Mouse (Mus musculus) liver, embryonic 13.5 days (tissue): ENCODE results near the gene Morn4. TPM values are rescaled to one million over a fixed set of nuclear protein-coding genes. Genes with fewer than 3 reads are reported as not detected.
"Not testable (repeated sequence)": the region's sequence is repeated elsewhere in the genome, so short reads cannot be mapped to it uniquely, and the experiment has no call there.

Source experiments
- ATAC-seq: fragments of 200-750 bp; cut with Nextera tagmentation; 2 replicates; pipeline ENCODE4 v1.8.0; 2017; ENCODE audit warnings: low read depth, mild to moderate bottlenecking, moderate number of reproducible peaks, moderate library complexity
- DNase-seq: peaks from one replicate; pipeline ENCODE4 v3.0.0; 2022
- H3K27ac ChIP-seq: fragments of 300-500 bp; sonication (generic); 2 replicates; pipeline ENCODE4 v1.5.1; 2015; ENCODE audit warnings: moderate library complexity, mild to moderate bottlenecking, inconsistent platforms
- H3K27me3 ChIP-seq: fragments of 300-500 bp; sonication (generic); 2 replicates; pipeline ENCODE4 v1.6.1; 2015; ENCODE audit warnings: mild to moderate bottlenecking, inconsistent platforms
- H3K36me3 ChIP-seq: fragments of 300-500 bp; sonication (generic); 2 replicates; pipeline ENCODE4 v1.6.1; 2015; ENCODE audit warnings: mild to moderate bottlenecking, inconsistent platforms
- H3K4me1 ChIP-seq: fragments of 300-500 bp; sonication (generic); replicated peaks from 2 replicates; pipeline ENCODE4 v1.6.1; 2015; ENCODE audit warnings: inconsistent platforms
- H3K4me2 ChIP-seq: fragments of 300-500 bp; sonication (generic); 2 replicates; pipeline ENCODE4 v1.6.1; 2015; ENCODE audit warnings: inconsistent platforms, mild to moderate bottlenecking, moderate library complexity
- H3K4me3 ChIP-seq: fragments of 300-500 bp; sonication (generic); replicated peaks from 2 replicates; pipeline ENCODE4 v1.5.1; 2015; ENCODE audit warnings: mild to moderate bottlenecking, inconsistent platforms
- H3K9ac ChIP-seq: fragments of 300-500 bp; sonication (generic); 2 replicates; pipeline ENCODE4 v1.6.1; 2015; ENCODE audit warnings: mild to moderate bottlenecking, inconsistent platforms
- H3K9me3 ChIP-seq: fragments of 300-500 bp; sonication (generic); replicated peaks from 2 replicates; pipeline ENCODE4 v1.6.1; 2016; ENCODE audit warnings: inconsistent platforms
- WGBS: fragments of 180-500 bp; shearing (Covaris S2); methylation state at CpG from one replicate; pipeline ENCODE4 v1.1.7; 2015; ENCODE audit not compliant: insufficient replicate concordance; 5-methylcytosine and 5-hydroxymethylcytosine counted together
- polyA plus RNA-seq: library from polyadenylated mRNA; unstranded; fragments of >200 nt; fragmentation: Nextera tagmentation; extraction: Ambion mirVana; gene quantifications from 2 replicates; pipeline ENCODE4 v1.2.1, GENCODE M21; 2015

The Morn4 gene
- polyA plus RNA-seq, 1 experiment from 2014 or later, result 2.8 TPM

DNA sequence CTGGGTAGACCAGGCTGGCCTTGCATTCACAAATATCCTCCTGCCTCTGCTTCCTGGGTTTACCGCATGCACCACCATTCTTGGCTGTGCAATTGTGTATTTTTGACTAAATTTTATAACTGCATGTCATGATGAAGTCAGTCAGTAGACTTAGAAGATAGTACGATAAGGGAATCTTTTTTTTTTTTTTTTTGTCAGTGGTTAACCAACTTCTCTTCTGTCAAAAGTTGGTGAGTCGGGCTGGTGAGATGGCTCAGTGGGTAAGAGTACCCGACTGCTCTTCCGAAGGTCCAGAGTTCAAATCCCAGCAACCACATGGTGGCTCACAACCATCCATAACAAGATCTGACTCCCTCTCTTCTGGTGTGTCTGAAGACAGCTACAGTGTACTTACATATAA is 4.5 kb downstream of the Morn4 start:
- H3K4me3 ChIP-seq, ATAC-seq, H3K36me3 ChIP-seq, H3K4me2 ChIP-seq, DNase-seq, H3K9ac ChIP-seq, H3K9me3 ChIP-seq, H3K27ac ChIP-seq, H3K27me3 ChIP-seq: not testable (repeated sequence)
- H3K4me1 ChIP-seq, result peaks cover 34% of the 10 kb centered on the region
- 77% methylated on average over 5 of the region's 5 CpGs for WGBS

DNA sequence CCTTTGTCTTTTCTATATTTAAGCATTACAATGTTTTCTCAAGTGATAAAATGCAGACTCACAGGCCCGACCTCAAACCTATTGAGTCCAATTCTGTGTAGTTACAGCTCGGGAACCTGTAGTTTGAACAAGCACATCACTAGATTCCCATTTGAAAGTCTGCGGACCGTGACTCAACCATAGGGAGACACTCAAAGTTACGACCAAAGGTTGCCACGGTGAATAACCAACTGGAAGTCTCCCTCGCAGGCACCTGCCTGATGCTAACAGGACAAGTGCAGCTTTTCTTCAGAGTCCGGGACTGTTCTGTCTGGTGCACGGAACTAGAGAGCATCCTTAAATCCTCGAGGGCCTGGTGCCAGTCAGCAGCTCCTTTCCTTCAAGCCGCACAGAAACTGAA is 5.7 kb downstream of the Morn4 start:
- 0 out of 2 replicates have a peak, but pooled peaks cover 5% of the 10 kb centered on the region for H3K36me3 ChIP-seq
- H3K27me3 ChIP-seq, result no peaks in the 10 kb centered on the region
- no peak overlapping the region for H3K27ac ChIP-seq
- H3K4me1 ChIP-seq, result peaks cover 22% of the 10 kb centered on the region
- ATAC-seq (no peak), DNase-seq (no peak)
- H3K4me3 ChIP-seq, result no peak overlapping the region
- no peak overlapping the region for H3K4me2 ChIP-seq
- H3K9ac ChIP-seq, result no peak overlapping the region
- no peaks in the 10 kb centered on the region for H3K9me3 ChIP-seq
- WGBS, result 68% methylated on average over 11 of the region's 11 CpGs

DNA sequence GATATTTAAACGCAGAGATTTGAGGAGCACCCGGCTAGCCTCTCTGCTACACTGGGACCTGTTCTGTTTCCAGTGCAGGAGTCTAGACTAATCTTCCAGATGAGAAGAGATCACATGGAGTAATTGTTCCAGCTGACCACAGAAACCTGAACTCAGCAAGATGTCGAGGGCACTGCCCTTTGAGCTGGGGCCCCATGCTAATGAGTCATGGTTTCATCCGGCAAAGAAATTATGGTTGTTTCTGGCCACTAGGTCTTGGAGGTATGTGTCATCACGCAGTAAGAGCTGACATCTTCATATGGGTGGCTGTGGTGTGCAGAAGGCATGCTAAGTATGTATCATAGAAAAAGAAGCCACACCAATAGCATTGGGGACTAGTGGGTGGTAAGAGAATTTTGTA is 6.2 kb downstream of the Morn4 start:
- peaks cover 22% of the 10 kb centered on the region for H3K4me1 ChIP-seq
- no peaks in the 10 kb centered on the region for H3K9me3 ChIP-seq
- no peak overlapping the region for H3K9ac ChIP-seq
- no peak overlapping the region for H3K27ac ChIP-seq
- 0 out of 2 replicates have a peak, but pooled peaks cover 5% of the 10 kb centered on the region for H3K36me3 ChIP-seq
- H3K4me3 ChIP-seq, result no peak overlapping the region
- no peaks in the 10 kb centered on the region for H3K27me3 ChIP-seq
- DNase-seq (no peak), ATAC-seq (no peak)
- WGBS, result 62% methylated on average over 5 of the region's 5 CpGs
- no peak overlapping the region for H3K4me2 ChIP-seq

DNA sequence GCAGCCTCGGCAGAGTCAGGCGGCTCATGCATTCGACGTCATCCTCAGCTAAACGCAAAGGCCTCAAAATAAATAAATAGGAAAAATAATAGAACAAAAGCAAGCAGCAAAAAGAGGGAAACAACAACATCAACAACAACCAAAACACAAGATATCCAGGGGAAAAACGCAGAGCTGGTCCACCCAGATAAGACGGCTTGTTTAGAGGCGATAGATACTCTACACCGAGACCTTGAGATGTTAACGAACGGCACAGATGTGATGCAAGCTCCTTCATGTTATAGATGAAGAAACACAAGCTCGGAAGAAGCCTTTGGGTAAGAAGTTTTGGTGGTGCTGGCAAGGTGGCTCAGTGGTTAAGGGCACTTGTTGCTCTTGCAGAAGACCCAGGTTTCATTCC is 7.2 kb downstream of the Morn4 start:
- peak overlapping the region; percentile 47; the same call in 1 of the 2 replicates for H3K27ac ChIP-seq
- H3K9ac ChIP-seq, result no peak overlapping the region
- no peak overlapping the region for H3K4me3 ChIP-seq
- H3K36me3 ChIP-seq, result 0 out of 2 replicates have a peak, but pooled peaks cover 5% of the 10 kb centered on the region
- 68% methylated on average over 12 of the region's 12 CpGs for WGBS
- H3K27me3 ChIP-seq, result no peaks in the 10 kb centered on the region
- peaks cover 22% of the 10 kb centered on the region for H3K4me1 ChIP-seq
- no peaks in the 10 kb centered on the region for H3K9me3 ChIP-seq
- peak; percentile 59; the same call in 1 of the 2 replicates for ATAC-seq
- DNase-seq, result peak; percentile 50
- H3K4me2 ChIP-seq, result peak overlapping the region; percentile 8; the same call in 1 of the 2 replicates

DNA sequence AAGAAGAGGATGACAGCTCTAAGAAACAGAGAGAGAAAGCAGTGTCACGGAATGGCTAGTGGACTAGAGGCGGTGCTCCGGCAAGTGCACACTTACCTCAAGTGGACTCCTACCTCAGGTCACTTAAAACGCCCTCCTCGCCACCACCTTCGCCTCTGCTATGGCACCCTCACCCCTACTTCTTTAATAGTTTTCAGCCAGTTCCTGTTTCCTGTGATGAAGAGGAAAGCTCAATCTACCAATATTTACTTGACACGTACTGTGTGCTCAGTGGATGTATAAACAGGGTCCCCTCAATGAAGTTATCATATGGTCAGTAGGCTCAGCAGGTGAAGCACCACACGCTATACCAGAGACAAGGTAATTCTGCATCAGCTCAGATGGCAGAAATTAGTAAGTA is 7.6 kb downstream of the Morn4 start:
- ATAC-seq (no peak), DNase-seq (no peak)
- H3K27me3 ChIP-seq, result no peaks in the 10 kb centered on the region
- H3K4me2 ChIP-seq, result no peak overlapping the region
- H3K36me3 ChIP-seq, result 0 out of 2 replicates have a peak, but pooled peaks cover 5% of the 10 kb centered on the region
- 81% methylated on average over 8 of the region's 8 CpGs for WGBS
- no peaks in the 10 kb centered on the region for H3K9me3 ChIP-seq
- no peak overlapping the region for H3K9ac ChIP-seq
- H3K4me3 ChIP-seq, result no peak overlapping the region
- H3K4me1 ChIP-seq, result peaks cover 22% of the 10 kb centered on the region
- H3K27ac ChIP-seq, result peak overlapping the region; percentile 21; the same call in 1 of the 2 replicates

DNA sequence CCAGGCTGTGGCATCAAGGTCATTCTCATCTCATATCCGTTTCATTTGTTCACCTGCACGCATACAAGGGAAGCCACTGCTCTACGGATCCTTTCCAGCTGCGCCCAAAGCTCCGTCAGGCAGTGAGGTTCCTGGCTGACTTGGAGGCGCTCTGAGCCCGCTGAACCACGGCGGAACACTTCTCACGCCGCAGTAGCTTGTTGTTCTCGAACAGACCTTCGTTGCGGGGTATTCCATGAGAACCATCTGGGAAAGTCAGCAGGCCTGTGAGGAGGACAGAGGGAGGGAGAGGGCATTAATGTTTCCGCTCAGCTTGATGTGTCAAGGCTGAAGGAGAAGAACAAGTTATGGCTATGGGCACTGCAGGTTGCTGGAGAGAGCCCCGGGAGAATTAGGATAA is 10.2 kb downstream of the Morn4 start:
- peaks cover 29% of the 10 kb centered on the region for H3K4me1 ChIP-seq
- no peak overlapping the region for H3K27ac ChIP-seq
- 0 out of 2 replicates have a peak, but pooled peaks cover 5% of the 10 kb centered on the region for H3K36me3 ChIP-seq
- WGBS, result 78% methylated on average over 16 of the region's 16 CpGs
- H3K27me3 ChIP-seq, result no peaks in the 10 kb centered on the region
- H3K4me3 ChIP-seq, result no peak overlapping the region
- DNase-seq (no peak), ATAC-seq (no peak)
- H3K4me2 ChIP-seq, result no peak overlapping the region
- no peak overlapping the region for H3K9ac ChIP-seq
- H3K9me3 ChIP-seq, result no peaks in the 10 kb centered on the region

DNA sequence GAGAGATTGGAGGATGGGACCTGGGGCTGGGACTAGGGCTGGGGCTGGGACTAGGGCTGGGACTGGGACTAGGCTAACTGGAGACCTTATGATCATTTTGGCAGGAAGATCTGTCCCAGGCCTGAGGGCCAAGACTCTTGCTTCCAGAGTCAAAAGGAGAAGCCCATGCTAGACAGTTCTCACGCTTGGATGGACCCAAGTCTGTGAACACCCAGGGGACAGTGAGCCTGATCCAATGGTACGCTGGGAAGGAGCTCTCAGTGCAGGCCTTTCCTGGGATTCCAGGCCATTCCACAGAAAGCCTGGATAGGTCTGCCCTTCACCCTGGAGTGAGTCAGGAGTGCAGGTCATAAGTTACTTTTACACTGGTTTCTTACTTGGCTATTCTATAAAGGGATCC is 11.1 kb downstream of the Morn4 start:
- H3K27me3 ChIP-seq, result no peaks in the 10 kb centered on the region
- H3K9ac ChIP-seq, result no peak overlapping the region
- ATAC-seq (no peak), DNase-seq (no peak)
- no peak overlapping the region for H3K4me3 ChIP-seq
- H3K27ac ChIP-seq, result no peak overlapping the region
- H3K36me3 ChIP-seq, result peaks cover 11% of the 10 kb centered on the region
- peaks cover 24% of the 10 kb centered on the region for H3K4me1 ChIP-seq
- H3K4me2 ChIP-seq, result no peak overlapping the region
- WGBS, result 70% methylated on average over 2 of the region's 2 CpGs
- H3K9me3 ChIP-seq, result no peaks in the 10 kb centered on the region

DNA sequence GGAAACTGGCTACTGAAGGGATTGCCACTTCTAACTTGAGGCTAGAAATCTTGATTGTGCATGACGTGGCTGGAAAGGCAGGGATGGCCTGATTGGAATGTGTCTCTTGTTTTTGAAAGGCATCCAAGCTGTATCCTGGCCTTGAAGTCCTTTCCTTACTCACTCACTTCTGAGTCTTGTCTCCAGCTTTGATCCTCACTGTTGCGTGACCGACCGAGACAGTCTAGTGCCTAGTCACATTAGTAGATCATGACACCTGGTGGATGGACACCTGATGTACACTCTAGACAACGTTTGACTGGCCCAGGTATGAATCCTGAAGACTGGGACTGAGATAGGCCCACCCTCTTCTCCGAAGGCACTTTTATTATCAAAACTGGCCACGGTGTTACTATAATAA is 13.4 kb downstream of the Morn4 start:
- no peak overlapping the region for H3K9ac ChIP-seq
- H3K36me3 ChIP-seq, result peaks cover 11% of the 10 kb centered on the region
- no peaks in the 10 kb centered on the region for H3K9me3 ChIP-seq
- no peak for DNase-seq
- H3K4me3 ChIP-seq, result no peak overlapping the region
- ATAC-seq, result no peak
- peak overlapping the region; percentile 79 for H3K27ac ChIP-seq
- H3K4me1 ChIP-seq, result peaks cover 14% of the 10 kb centered on the region; the same call in 1 of the 2 replicates
- no peaks in the 10 kb centered on the region for H3K27me3 ChIP-seq
- H3K4me2 ChIP-seq, result no peak overlapping the region
- WGBS, result 64% methylated on average over 7 of the region's 7 CpGs

DNA sequence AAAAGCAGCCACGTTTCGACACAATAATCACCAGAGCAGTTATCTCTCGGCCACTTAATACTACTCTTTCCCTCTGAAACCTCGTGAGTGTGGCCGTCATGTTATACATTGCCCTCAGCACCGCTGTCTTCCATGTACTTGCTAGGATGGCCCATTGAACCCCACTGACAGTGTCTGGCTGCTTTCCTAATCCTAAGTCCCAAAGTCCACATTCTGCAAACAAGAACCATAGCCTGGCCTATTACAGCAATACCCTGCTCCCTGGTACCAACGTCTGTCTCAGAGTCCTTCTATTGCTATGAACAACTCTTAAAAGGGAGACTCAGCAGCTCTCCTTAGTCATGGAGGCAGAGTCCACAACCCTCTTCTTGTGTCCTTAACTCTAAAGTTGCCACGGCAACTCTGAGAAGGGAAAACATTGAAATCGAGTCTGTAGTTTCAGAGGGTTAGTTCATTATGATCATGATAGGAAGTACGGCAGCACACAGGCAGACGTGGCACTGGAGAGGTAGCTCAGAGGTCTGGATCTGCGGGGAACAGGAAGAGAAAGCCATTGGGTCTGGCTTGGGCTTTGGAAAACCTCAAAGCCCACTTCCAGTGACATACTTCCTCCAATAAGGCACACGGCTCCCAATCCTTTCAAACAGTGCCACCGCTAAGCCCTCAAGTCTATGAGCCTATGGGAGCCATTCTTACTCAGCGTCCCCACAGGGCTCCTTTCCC is 14.1 kb downstream of the Morn4 start:
- DNase-seq (no peak), ATAC-seq (peak; percentile 75)
- Histone ChIP-seq H3K4me2 (no peak overlapping the region), H3K36me3 (peaks cover 11% of the 10 kb centered on the region), H3K4me3 (no peak overlapping the region), H3K27me3 (no peaks in the 10 kb centered on the region), H3K9me3 (no peaks in the 10 kb centered on the region), H3K27ac (peak overlapping the region; percentile 79), H3K4me1 (peaks cover 14% of the 10 kb centered on the region; the same call in 1 of the 2 replicates), H3K9ac (no peak overlapping the region)
- WGBS, result 54% methylated on average over 15 of the region's 15 CpGs

DNA sequence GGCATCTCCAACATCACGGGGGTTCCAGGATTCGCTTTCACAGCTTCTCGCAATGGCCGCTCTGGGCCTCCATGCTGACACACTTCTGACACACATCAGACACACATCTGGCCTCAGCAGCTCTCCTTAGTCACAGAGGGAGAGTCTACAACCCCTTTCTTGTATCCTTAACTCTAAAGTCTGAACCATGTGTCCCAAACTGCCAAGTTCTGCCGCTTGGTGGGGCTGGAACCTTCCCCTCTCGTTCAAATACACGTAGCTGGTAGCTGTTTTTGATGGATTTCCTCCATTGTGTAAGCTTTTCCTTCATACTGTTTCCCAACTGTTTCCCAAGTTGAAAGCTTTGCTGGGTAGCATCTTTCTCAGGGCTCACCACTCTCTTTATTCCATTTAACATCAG is 14.9 kb downstream of the Morn4 start:
- H3K9me3 ChIP-seq, result no peaks in the 10 kb centered on the region
- peaks cover 14% of the 10 kb centered on the region; the same call in 1 of the 2 replicates for H3K4me1 ChIP-seq
- H3K4me3 ChIP-seq, result no peak overlapping the region
- no peak for DNase-seq
- no peak for ATAC-seq
- no peak overlapping the region for H3K9ac ChIP-seq
- peaks cover 14% of the 10 kb centered on the region for H3K36me3 ChIP-seq
- H3K27ac ChIP-seq, result peak overlapping the region; percentile 30
- H3K27me3 ChIP-seq, result no peaks in the 10 kb centered on the region
- WGBS, result 70% methylated on average over 7 of the region's 7 CpGs
- no peak overlapping the region for H3K4me2 ChIP-seq

DNA sequence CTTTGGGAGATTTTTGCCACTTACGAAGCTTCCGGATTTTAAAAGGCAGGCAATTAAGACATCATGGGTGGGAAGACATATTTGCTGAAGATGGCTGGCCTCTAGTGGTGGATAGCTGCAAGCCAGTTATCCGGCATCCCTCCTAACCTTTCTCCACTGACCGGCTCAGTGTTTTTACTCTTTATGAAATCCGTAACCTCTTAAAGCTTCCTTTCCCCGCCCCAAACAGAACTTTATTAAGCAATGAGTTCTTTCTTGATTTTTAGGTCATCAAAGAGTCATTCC is 17.0 kb downstream of the Morn4 start:
- WGBS, result 62% methylated on average over 6 of the region's 6 CpGs
- no peak for ATAC-seq
- Histone ChIP-seq H3K4me2 (no peak overlapping the region), H3K4me1 (peaks cover 14% of the 10 kb centered on the region; the same call in 1 of the 2 replicates), H3K27ac (no peak overlapping the region), H3K9me3 (no peaks in the 10 kb centered on the region), H3K27me3 (no peaks in the 10 kb centered on the region), H3K4me3 (no peak overlapping the region), H3K36me3 (peaks cover 9% of the 10 kb centered on the region), H3K9ac (no peak overlapping the region)
- no peak for DNase-seq
